8 mouse cellular contexts compared by ENCODE assay signal in genomic region chr3:151749737-151750136, GRCm38 (mm10). TPM values are rescaled to one million over a fixed set of nuclear protein-coding genes. Genes with fewer than 3 reads are reported as not detected.
DNase-seq lines count a peak whose midpoint lies in the region; ATAC-seq and TF ChIP-seq lines count a peak whose summit lies in the region.

Ifi44 (minus strand) TSS chr3:151749960.

- no peak for TF ChIP-seq CTCF in small intestine, adult 2 months (IDR thresholded peaks at IDR 0.05; ENCODE audit: extremely low read depth, insufficient read length, insufficient replicate concordance, low read depth, low read length)

- no peak within 1 kb of the TSS for H3K9ac ChIP-seq in embryonic facial prominence, embryonic 13.5 days

- no peaks in the 10 kb centered on the region for H3K27me3 ChIP-seq in embryonic facial prominence, embryonic 13.5 days
- no peaks in the 10 kb centered on the region for H3K27me3 ChIP-seq in embryonic facial prominence, embryonic 10.5 days (replicated peaks; ENCODE audit: low read depth, poor library complexity, severe bottlenecking)
- H3K27me3 ChIP-seq in small intestine, adult 2 months (ENCODE audit: control insufficient read depth, insufficient read depth, low read length): no peaks in the 10 kb centered on the region

- no peak for DNase-seq in embryonic facial prominence, embryonic 10.5 days (ENCODE audit: low spot score)
- DNase-seq in right cerebral cortex, postnatal 4 days: peak; percentile 13
- no peak for DNase-seq in right cerebral cortex, postnatal 36 days (ENCODE audit: low spot score in 2 of 2)
- peak; percentile 66 for DNase-seq in kidney, postnatal 10 days
- DNase-seq in embryo, embryonic 9.5 days (ENCODE audit: extremely low spot score): no peak
- DNase-seq in urinary bladder, postnatal 10 days (ENCODE audit: low spot score): no peak

- no peaks in the 10 kb centered on the region for H3K9me3 ChIP-seq in embryonic facial prominence, embryonic 13.5 days
- H3K9me3 ChIP-seq in embryonic facial prominence, embryonic 10.5 days: no peaks in the 10 kb centered on the region

- ATAC-seq in embryonic facial prominence, embryonic 13.5 days (ENCODE audit: insufficient number of reproducible peaks, insufficient read depth, low FRiP score, low TSS enrichment, low read depth): no peak

- 0 out of 2 replicates have a peak within 1 kb of the TSS, but pooled peaks have one; percentile 11 for H3K4me2 ChIP-seq in embryonic facial prominence, embryonic 13.5 days

- no peak within 1 kb of the TSS for H3K27ac ChIP-seq in embryonic facial prominence, embryonic 13.5 days
- H3K27ac ChIP-seq in embryonic facial prominence, embryonic 10.5 days (replicated peaks): no peak within 1 kb of the TSS
- no peak within 1 kb of the TSS for H3K27ac ChIP-seq in small intestine, adult 2 months (ENCODE audit: insufficient read depth, low read depth, low read length)

- no peak for TF ChIP-seq POLR2A in small intestine, adult 2 months (IDR thresholded peaks at IDR 0.05; ENCODE audit: low read depth, low read length)

- H3K4me1 ChIP-seq in embryonic facial prominence, embryonic 13.5 days: no peaks in the 10 kb centered on the region
- no peaks in the 10 kb centered on the region for H3K4me1 ChIP-seq in embryonic facial prominence, embryonic 10.5 days
- H3K4me1 ChIP-seq in small intestine, adult 2 months (ENCODE audit: control insufficient read depth, insufficient read depth, insufficient read length, low read length): 0 out of 2 replicates have a peak, but pooled peaks cover 1% of the 10 kb centered on the region

- H3K36me3 ChIP-seq in embryonic facial prominence, embryonic 13.5 days: no peaks in the 10 kb centered on the region
- no peaks in the 10 kb centered on the region for H3K36me3 ChIP-seq in embryonic facial prominence, embryonic 10.5 days (replicated peaks)
- 0 out of 2 replicates have a peak, but pooled peaks cover under 1% of the 10 kb centered on the region for H3K36me3 ChIP-seq in small intestine, adult 2 months (ENCODE audit: control insufficient read depth, insufficient read depth, low read length)

- WGBS in embryonic facial prominence, embryonic 13.5 days: 46% methylated on average over 7 of the region's 7 CpGs
- WGBS in embryonic facial prominence, embryonic 10.5 days: 82% methylated on average over 7 of the region's 7 CpGs
- 13% methylated on average over 7 of the region's 7 CpGs for WGBS in small intestine, adult 2 months

- H3K4me3 ChIP-seq in embryonic facial prominence, embryonic 13.5 days: no peak within 1 kb of the TSS
- H3K4me3 ChIP-seq in embryonic facial prominence, embryonic 10.5 days: no peak within 1 kb of the TSS
- H3K4me3 ChIP-seq in small intestine, adult 2 months (ENCODE audit: low read depth, low read length): peak within 1 kb of the TSS; percentile 30; the same call in 1 of the 2 replicates

RNA-seq across cellular contexts. Expression of gene Ifi44, which starts in this region (rescaled TPM):
- 0.83 and 2.0 TPM in 2 replicates for polyA plus RNA-seq in embryonic facial prominence, embryonic 13.5 days (2015; fragmentation: Nextera tagmentation; extraction: Ambion mirVana)
- polyA plus RNA-seq in embryonic facial prominence, embryonic 10.5 days (2016; fragmentation: Nextera tagmentation; extraction: Ambion mirVana): not detected in 2 replicates
- polyA plus RNA-seq in small intestine, adult 2 months (2012; rRNA removed): 0.44 and 2.7 TPM in 2 replicates

Comparison
In these comparisons a context has a peak if more than half of its experiments do, and no peak if none do; other contexts are left out.
1. DNase-seq: peak in right cerebral cortex, postnatal 4 days (single experiment) and kidney, postnatal 10 days (single experiment); none in embryonic facial prominence, embryonic 10.5 days (single experiment), right cerebral cortex, postnatal 36 days (0 of 2), embryo, embryonic 9.5 days (single experiment) and urinary bladder, postnatal 10 days (single experiment).